Mouse (Mus musculus) erythroblast, embryonic 14.5 days (primary cell): ENCODE results near the gene Foxg1. TPM values are rescaled to one million over a fixed set of nuclear protein-coding genes. Genes with fewer than 3 reads are reported as not detected.

Experiments used
- H3K27me3 ChIP-seq: 2 replicates; pipeline ENCODE4 v1.6.1; 2012; ENCODE audit warnings: inconsistent platforms; ENCODE audit not compliant: control insufficient read depth
- H3K36me3 ChIP-seq: 2 replicates; pipeline ENCODE4 v1.6.1; 2012; ENCODE audit warnings: mild to moderate bottlenecking, inconsistent platforms; ENCODE audit not compliant: control insufficient read depth
- H3K4me1 ChIP-seq: 2 replicates; pipeline ENCODE4 v1.6.1; 2012; ENCODE audit warnings: inconsistent platforms; ENCODE audit not compliant: control insufficient read depth
- H3K4me3 ChIP-seq: replicated peaks from 2 replicates; pipeline ENCODE3; 2012; ENCODE audit warnings: moderate library complexity, mild to moderate bottlenecking, inconsistent platforms
- H3K9me3 ChIP-seq: 2 replicates; pipeline ENCODE4 v1.6.1; 2012; ENCODE audit warnings: low read length, inconsistent platforms, mixed read lengths; ENCODE audit not compliant: control insufficient read depth
- GATA1 ChIP-seq: IDR thresholded peaks from 2 replicates; pipeline ENCODE4 v1.6.1; 2012; ENCODE audit warnings: low read length, inconsistent platforms, mixed read lengths
- TAL1 ChIP-seq: IDR thresholded peaks from 3 replicates; pipeline ENCODE4 v1.6.1; 2012; ENCODE audit warnings: low read length, inconsistent platforms, mixed read lengths
- polyA plus RNA-seq: library from polyadenylated mRNA; stranded (reverse); fragments of >175 nt; gene quantifications from 2 replicates; pipeline ENCODE4 v1.2.3, GENCODE M21; 2012

Foxg1 gene
- polyA plus RNA-seq: 0.01 TPM in 1 of 2 replicates, not detected in the other

DNA sequence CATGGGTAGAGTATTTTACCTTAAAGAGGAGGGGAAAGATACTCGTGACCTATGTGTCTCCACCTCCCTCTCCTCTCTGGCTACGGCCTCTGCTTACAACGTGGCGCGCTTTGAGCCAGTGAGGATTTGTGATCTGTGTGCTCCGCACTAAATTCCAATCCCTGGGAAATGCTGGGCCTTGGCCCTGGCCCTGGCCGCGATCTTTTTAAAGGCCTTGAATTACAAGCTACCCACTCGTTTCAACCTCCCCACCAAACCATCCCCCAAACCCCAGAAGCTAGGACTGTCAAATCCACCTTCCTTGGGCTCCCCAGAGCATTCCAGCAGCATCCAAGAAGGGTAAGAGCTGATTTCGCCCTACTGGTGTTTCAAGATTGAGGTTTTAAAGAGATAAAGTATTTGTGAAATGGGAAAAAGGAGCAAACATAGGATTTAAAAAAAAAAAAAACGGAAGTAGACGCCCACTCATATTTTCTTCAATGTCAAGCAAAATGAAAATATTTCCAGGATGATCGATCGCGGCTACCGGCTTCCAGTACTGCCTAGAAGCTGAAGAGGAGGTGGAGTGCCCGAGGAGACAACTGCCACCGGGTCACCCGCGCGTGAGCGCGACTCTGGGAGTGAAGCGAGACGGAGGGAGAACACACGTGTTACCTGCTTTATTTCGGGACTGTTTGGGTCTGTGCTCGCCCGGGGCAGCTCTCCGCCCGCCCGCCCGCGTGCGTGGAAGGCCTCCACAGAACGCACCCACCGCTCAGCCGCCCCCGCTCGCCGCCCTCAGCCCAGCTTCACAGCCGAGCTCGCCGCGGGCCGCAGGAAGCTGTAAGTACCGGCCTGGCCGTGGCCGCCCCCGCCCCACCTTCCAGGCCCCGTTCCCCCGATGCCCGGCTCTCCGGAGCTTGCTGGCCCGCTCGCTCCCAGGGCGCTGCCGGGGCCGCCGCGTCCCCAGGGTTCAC lies at the start of gene Foxg1:
TSS of gene Foxg1 (plus strand) at position 96 of the 956 bp plus-strand sequence.
- peaks cover 94% of the 10 kb centered on the region for H3K27me3 ChIP-seq
- peaks cover 8% of the 10 kb centered on the region for H3K9me3 ChIP-seq
- TF ChIP-seq GATA1 (no peak), TAL1 (no peak)
- H3K4me1 ChIP-seq: no peaks in the 10 kb centered on the region
- H3K36me3 ChIP-seq: no peaks in the 10 kb centered on the region
- H3K4me3 ChIP-seq: no peak within 1 kb of the TSS

DNA sequence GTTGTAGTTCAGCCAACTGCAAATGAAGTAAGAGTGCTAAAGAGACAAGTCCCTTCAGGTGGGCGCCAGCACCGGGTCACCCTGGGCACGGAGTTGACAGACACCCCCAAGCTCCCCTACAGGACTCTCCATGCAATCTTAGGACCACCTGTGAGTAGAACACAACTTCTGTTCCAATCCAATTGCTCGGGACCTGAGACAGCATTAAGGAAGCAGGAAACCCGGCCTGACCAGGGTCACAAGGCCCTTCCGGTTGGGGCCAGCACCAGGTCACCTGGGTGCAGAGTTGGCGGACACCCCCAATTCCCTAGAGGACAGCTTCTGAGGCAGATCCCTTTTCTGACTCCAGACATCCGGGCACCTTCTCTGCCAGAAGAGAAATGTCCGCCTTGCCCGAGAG lies 32.8 kb upstream of the Foxg1 start:
- Histone ChIP-seq H3K27me3 (no peaks in the 10 kb centered on the region), H3K4me1 (no peaks in the 10 kb centered on the region), H3K36me3 (no peaks in the 10 kb centered on the region), H3K4me3 (no peak overlapping the region), H3K9me3 (peaks cover 6% of the 10 kb centered on the region)
- no peak for TF ChIP-seq TAL1
- no peak for TF ChIP-seq GATA1

DNA sequence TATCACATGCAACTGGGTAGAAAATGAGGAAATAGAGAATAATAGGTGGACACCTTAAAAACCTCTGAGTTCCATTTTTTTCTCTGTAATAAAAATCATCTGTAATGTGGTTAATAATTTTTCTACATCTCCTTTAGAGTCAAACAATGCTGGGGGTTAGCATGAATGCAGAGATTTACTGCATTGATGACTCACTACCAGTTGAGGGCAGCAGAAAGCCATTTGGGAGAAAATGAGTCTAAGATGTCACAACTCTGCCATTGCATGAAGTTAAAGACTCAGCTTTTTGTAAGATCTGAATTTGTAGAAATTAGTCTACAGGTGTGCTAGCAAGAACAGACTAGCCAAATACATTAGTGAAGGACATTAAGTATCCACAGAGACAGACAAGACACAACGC lies 13.5 kb upstream of the Foxg1 start:
- Histone ChIP-seq H3K27me3 (peaks cover 16% of the 10 kb centered on the region), H3K4me1 (no peaks in the 10 kb centered on the region), H3K4me3 (no peak overlapping the region), H3K36me3 (no peaks in the 10 kb centered on the region), H3K9me3 (no peaks in the 10 kb centered on the region)
- TF ChIP-seq TAL1: no peak

DNA sequence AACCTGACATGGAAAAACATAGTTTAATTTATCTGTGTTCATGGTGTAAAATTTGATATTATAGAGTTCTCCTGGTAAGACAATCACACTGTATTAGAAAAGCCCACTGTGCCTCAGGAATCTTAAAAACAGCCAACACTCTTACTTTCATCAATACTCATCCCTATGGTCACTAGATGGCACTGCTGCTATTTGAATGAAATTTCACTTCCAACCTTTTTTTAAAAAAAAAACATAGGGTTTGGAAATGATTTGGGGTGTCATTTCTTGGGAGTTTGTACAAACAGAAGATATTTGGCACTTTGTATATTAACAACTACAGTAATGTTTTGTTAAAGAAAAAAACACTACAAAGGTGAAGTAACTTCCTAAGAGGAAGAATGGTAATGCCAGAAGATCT lies 10.3 kb upstream of the Foxg1 start:
- no peak for TF ChIP-seq TAL1
- TF ChIP-seq GATA1: no peak
- Histone ChIP-seq H3K4me1 (no peaks in the 10 kb centered on the region), H3K4me3 (no peak overlapping the region), H3K36me3 (no peaks in the 10 kb centered on the region), H3K27me3 (peaks cover 48% of the 10 kb centered on the region), H3K9me3 (no peaks in the 10 kb centered on the region)

DNA sequence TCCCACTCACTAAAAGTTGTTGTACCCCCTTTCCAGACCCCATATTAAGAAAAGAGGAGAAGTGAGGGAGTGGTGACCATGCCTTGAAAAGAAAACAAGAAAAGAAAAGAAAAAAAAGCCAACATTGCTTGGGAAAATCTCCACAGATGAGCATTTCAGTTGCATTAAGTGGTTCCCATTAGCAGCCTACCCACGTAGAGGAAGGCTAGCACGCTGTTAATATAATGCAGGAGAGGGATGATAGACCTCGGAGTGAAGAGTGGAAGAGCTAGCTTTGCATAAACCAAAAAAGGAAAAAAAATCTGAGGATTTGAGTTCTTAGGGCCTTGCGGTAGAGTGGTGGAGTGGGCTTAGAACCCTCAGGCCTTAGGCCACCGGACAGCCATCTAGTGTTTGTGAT lies 9.3 kb upstream of the Foxg1 start:
- H3K4me3 ChIP-seq: no peak overlapping the region
- no peaks in the 10 kb centered on the region for H3K9me3 ChIP-seq
- no peaks in the 10 kb centered on the region for H3K36me3 ChIP-seq
- no peaks in the 10 kb centered on the region for H3K4me1 ChIP-seq
- TF ChIP-seq GATA1 (no peak), TAL1 (no peak)
- peaks cover 58% of the 10 kb centered on the region for H3K27me3 ChIP-seq

DNA sequence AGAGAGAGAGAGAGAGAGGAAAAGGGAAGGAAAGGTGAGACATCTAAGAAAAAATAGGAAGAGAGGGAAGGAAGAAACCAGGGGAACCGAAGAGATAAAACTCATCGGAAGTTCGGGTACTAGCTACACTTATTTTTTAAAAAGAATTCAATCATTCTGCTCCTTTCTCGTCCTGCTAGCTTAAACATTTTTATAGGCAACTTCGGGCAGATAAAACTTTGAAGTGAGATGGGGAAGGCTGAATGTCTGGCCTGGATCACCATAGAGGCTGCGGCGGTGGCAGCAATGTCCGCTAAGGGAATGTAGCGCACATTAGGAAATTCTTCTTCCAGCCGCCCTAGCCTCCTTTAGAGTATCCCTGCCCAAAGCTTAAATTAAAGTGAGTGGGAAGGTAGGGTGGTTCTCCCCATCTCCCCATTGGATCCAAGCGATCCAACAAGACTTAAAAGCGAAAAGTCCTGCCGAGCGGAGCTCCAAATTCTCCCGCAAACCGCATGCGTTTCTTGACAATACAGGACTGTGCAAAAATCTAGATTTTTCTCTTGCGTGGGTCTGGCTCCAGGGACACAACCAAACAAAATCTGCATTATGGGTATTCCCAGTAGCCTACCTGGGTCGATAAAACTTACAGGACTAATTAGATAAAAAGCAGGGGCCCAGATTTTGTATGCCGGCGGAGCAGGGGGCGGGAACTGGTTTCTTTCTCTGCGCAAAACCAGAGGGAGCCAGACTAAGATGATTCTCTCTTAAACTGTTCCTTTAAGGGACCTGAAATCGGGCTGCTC lies 8.4 kb upstream of the Foxg1 start:
- Histone ChIP-seq H3K27me3 (peaks cover 67% of the 10 kb centered on the region), H3K4me3 (no peak overlapping the region), H3K9me3 (no peaks in the 10 kb centered on the region), H3K4me1 (no peaks in the 10 kb centered on the region), H3K36me3 (no peaks in the 10 kb centered on the region)
- TF ChIP-seq TAL1: no peak
- TF ChIP-seq GATA1: no peak

DNA sequence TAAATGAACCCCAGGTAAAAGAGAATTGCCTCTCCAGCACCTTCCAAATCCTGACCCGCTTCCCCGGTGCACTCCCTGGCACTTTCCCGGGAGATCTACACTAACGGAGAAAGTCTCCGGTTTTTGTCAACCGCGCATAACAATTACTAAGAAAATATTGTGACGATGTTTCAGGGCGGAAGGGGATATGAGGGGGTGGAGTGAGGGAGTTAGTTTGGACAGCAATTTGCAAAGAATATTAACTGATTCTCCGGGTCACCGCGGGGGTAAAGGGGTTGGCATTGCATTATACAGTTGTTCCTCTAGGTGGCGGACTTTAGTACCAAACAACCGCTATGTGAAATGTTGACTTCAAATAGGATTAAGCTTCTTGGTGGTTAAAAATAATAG lies 7.9 kb upstream of the Foxg1 start:
- TF ChIP-seq TAL1: no peak
- no peak for TF ChIP-seq GATA1
- H3K27me3 ChIP-seq: peaks cover 73% of the 10 kb centered on the region
- H3K4me1 ChIP-seq: no peaks in the 10 kb centered on the region
- H3K9me3 ChIP-seq: no peaks in the 10 kb centered on the region
- no peaks in the 10 kb centered on the region for H3K36me3 ChIP-seq
- H3K4me3 ChIP-seq: no peak overlapping the region

DNA sequence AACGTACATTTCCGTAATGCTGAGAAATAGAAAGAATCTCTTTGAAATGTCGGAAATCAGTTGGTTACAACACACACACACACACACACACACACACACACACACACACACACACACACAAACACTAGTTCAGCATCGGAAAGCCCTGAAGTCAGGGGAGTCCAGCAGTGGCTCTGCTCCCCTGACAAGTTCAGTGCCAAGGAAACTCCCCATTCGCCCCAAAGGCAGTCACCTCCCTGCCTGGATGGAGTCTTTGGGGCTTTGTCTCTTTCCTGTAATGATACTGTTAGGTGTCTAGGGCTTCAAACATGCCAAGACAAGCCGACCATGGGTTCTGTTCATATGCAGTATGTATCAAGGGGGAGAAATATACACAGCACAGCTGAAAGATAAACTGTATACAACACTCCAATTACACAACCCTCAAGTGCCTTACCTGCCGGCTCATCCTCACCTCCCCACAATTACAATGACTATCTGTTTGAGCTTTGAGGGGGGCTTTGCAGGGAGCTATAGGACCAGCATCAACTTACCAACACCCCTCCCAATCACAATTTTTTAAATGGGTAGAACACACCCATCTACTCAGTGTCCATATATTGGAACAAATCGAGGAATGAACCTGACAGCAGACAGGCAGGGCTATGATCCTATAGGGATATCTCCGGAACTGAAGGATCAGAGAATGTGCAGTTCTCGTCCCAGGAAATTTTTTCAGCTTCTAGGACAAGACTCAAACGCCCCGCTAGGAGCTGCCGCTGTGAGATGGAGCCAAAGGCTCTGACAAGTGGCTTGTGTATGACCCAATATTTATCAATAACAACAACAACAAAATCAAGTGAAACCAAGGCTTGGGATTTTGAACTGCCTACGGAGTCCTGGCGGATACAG lies 6.8 kb upstream of the Foxg1 start:
- TF ChIP-seq TAL1 (no peak), GATA1 (no peak)
- Histone ChIP-seq H3K27me3 (peaks cover 83% of the 10 kb centered on the region), H3K4me3 (no peak overlapping the region)

DNA sequence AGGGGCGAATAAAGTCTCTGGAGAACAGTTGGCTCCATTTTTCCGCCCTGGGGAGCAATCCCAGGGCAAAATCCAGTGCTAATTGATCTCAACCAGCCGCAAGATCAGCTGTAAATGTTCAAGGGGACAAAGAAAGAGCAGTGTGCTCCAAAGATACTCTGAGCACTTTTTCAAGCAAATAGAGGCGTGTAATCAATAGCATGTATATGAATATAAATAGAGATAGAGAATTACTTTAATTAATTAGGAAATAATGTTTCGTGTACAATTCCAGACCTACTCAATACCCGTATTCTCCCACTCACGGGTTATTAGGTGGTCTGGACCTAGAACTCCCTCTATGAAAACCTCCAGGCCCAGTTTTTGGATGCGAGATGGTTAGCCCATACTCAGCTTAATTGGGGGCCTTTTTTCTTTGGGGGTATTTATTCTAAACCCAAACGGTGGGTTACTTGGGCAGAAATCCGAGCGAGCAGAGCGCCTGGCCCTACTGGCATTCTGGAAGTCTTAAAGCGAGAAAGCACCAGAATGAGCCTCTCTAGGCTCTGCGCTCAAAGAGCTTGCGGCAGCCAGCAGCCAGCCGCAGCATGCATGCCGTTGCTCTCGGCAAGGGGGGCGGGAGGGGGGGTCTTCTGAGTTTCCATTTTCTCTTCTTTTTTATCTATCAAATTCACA lies 6.0 kb upstream of the Foxg1 start:
- no peak overlapping the region for H3K4me3 ChIP-seq
- no peaks in the 10 kb centered on the region for H3K9me3 ChIP-seq
- no peaks in the 10 kb centered on the region for H3K36me3 ChIP-seq
- peaks cover 91% of the 10 kb centered on the region for H3K27me3 ChIP-seq
- no peak for TF ChIP-seq GATA1
- TF ChIP-seq TAL1: no peak
- H3K4me1 ChIP-seq: no peaks in the 10 kb centered on the region

More for the DNA sequence above, 6.8 kb upstream of the Foxg1 start:
- H3K9me3 ChIP-seq: no peaks in the 10 kb centered on the region
- H3K4me1 ChIP-seq: no peaks in the 10 kb centered on the region
- no peaks in the 10 kb centered on the region for H3K36me3 ChIP-seq
